Mouse (Mus musculus) midbrain, embryonic 13.5 days (tissue): Measurements from ENCODE around the gene 9230102O04Rik. TPM values are rescaled to one million over a fixed set of nuclear protein-coding genes. Genes with fewer than 3 reads are reported as not detected.

Experiments used
- ATAC-seq: fragments of 200-750 bp; cut with Nextera tagmentation; 2 replicates; pipeline ENCODE4 v1.8.0; 2017; ENCODE audit warnings: mild to moderate bottlenecking, moderate TSS enrichment, moderate library complexity
- H3K27ac ChIP-seq: fragments of 300-500 bp; sonication (generic); 2 replicates; pipeline ENCODE4 v1.5.1; 2015; ENCODE audit warnings: inconsistent platforms, mild to moderate bottlenecking, moderate library complexity
- H3K27me3 ChIP-seq: fragments of 300-500 bp; sonication (generic); 2 replicates; pipeline ENCODE4 v1.6.1; 2015; ENCODE audit warnings: mild to moderate bottlenecking, inconsistent platforms
- H3K36me3 ChIP-seq: fragments of 300-500 bp; sonication (generic); 2 replicates; pipeline ENCODE4 v1.6.1; 2015; ENCODE audit warnings: mild to moderate bottlenecking, inconsistent platforms
- H3K4me1 ChIP-seq: fragments of 300-500 bp; sonication (generic); replicated peaks from 2 replicates; pipeline ENCODE4 v1.6.1; 2015; ENCODE audit warnings: inconsistent platforms
- H3K4me2 ChIP-seq: fragments of 300-500 bp; sonication (generic); replicated peaks from 2 replicates; pipeline ENCODE4 v1.6.1; 2015; ENCODE audit warnings: moderate library complexity, mild to moderate bottlenecking, inconsistent platforms
- H3K4me3 ChIP-seq: fragments of 300-500 bp; sonication (generic); replicated peaks from 2 replicates; pipeline ENCODE4 v1.5.1; 2015; ENCODE audit warnings: mild to moderate bottlenecking, inconsistent platforms
- H3K9ac ChIP-seq: fragments of 300-500 bp; sonication (generic); replicated peaks from 2 replicates; pipeline ENCODE4 v1.6.1; 2015; ENCODE audit warnings: mild to moderate bottlenecking, inconsistent platforms
- H3K9me3 ChIP-seq: fragments of 300-500 bp; sonication (generic); 2 replicates; pipeline ENCODE4 v1.6.1; 2016; ENCODE audit warnings: mild to moderate bottlenecking, inconsistent platforms
- WGBS: fragments of 180-500 bp; shearing (Covaris S2); methylation state at CpG from one replicate; pipeline ENCODE4 v1.1.7; 2015; 5-methylcytosine and 5-hydroxymethylcytosine counted together
- polyA plus RNA-seq: library from polyadenylated mRNA; unstranded; fragments of >200 nt; fragmentation: Nextera tagmentation; extraction: Ambion mirVana; gene quantifications from 2 replicates; pipeline ENCODE4 v1.2.1, GENCODE M21; 2015

The 9230102O04Rik gene
- 3.5 and 5.3 TPM in 2 replicates for polyA plus RNA-seq

DNA sequence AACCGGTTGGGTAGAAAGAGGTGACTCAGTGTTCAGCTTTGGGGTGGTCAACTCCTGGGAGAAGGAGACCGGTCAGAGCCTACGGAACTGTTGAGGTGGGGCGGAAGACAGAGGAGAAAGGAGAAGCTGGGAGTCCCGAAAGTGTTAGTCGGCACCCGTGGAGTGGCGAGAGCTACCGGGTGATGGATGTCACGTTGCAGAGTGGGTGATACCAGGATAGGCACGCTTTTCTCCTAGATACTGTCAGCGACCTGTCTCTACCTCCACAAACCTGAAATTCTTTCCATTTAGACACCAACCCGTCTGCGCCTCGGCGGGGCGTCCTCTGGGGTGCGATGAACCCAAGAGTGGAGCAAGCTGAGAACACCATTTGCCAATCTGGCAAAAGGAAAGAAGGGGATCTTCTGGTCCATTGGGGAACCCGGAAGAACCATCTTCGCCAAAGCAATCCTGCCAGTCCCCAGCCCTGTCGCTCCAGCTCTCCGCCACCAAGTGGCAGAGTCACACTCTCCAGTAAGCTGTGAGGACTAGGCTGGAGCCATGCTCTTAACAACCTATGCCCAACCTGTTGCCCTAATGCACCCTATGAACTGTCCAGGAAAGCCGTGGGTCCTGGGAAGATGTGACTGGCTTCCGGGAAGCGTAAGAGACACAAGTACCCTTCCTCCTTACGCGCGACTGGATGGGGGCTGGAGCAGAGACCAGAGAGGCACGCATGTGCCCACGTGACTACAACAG is at the start of gene 9230102O04Rik:
TSS of gene 9230102O04Rik (minus strand) at position 628 of the 738 bp plus-strand sequence.
- peaks cover 8% of the 10 kb centered on the region; the same call in 1 of the 2 replicates for H3K4me1 ChIP-seq
- peak within 1 kb of the TSS; percentile 1; the same call in 1 of the 2 replicates for H3K9ac ChIP-seq
- peaks cover 96% of the 10 kb centered on the region for H3K27me3 ChIP-seq
- under 1% methylated on average over 30 of the region's 30 CpGs for WGBS
- peak; percentile 75 for ATAC-seq
- H3K27ac ChIP-seq, result no peak within 1 kb of the TSS
- H3K36me3 ChIP-seq, result no peaks in the 10 kb centered on the region
- no peaks in the 10 kb centered on the region for H3K9me3 ChIP-seq
- peak within 1 kb of the TSS; percentile 45 for H3K4me2 ChIP-seq
- peak within 1 kb of the TSS; percentile 48 for H3K4me3 ChIP-seq

DNA sequence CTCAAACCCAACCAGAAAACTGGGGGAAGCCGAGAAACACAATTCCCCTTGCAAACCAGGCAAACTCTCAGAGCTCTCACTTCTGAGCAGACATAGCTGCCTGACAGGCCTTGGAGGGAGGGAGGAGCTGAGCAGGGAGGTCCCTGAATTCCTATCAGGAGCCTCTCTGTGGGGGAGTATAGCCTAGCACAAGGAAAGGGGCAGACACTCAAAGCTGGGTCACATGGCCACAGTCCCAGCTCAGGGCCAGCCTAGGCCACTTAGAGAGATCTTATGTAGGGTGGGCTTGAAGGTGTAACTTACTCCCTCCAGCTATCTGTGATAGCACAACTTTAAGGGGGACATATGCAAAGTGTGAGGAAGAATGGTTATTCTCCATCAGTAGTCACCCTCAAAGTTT is 46.6 kb upstream of the 9230102O04Rik start:
- WGBS, result 0% methylated on average over 1 of the region's 1 CpGs
- Histone ChIP-seq H3K9me3 (no peaks in the 10 kb centered on the region), H3K27ac (no peak overlapping the region), H3K4me1 (no peaks in the 10 kb centered on the region), H3K4me2 (no peak overlapping the region), H3K4me3 (no peak overlapping the region), H3K9ac (no peak overlapping the region), H3K27me3 (no peaks in the 10 kb centered on the region), H3K36me3 (peaks cover 11% of the 10 kb centered on the region; the same call in 1 of the 2 replicates)
- ATAC-seq, result peak; percentile 62

DNA sequence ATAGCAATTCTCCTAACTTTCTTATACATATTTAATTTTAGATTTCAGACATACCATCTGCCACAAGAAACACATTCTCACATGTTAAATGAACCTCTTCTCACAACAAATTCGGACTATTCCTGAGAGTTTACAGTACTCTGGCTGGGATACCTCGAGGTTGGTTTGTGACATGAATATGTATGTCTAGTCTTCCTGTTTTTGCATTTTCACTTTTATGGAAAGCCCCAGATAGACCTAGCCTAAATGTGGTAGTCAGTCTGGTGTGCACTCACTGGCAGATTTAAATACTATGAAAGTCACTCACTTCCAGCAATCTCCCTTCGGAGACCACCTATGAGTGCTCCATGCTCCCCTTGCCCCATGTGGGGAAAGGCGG is 37.6 kb upstream of the 9230102O04Rik start:
- no peak for ATAC-seq
- H3K27ac ChIP-seq, result no peak overlapping the region

DNA sequence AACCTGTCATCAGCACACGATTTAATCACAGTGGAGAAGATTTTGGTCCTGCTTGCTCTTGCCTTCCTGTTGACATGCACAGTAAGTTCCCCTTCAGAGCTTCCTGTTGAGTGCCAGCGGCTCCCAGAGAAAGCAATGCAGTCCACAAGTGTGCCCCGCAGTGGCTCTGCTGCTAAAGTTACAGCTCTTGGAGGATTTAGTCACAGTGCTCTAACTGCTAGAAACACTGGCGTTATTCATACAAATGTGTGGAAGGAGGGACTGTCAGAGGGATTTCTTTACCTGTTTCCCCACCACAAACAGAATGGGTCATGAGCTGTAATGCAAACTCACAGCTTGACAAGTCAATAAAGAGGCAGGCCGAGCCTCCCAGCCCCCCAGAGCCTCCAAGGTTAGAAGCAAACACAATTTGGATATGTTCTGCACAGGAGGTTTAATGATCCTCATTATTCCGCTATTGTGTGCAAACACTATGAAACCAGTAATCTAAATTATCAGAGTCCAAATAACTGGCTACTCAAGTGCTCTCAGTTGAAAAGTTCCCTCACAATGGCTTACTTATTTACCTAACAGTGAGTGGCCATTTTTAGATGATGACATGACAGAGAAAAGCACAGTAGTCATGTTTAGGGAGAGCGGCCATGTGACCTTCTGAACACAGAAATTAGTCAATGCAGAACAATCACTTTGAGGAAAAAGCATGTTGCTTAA is 37.0 kb upstream of the 9230102O04Rik start:
- H3K9me3 ChIP-seq, result no peaks in the 10 kb centered on the region
- no peak overlapping the region for H3K4me3 ChIP-seq
- no peak overlapping the region for H3K4me2 ChIP-seq
- no peak for ATAC-seq
- H3K27ac ChIP-seq, result no peak overlapping the region
- no peaks in the 10 kb centered on the region for H3K27me3 ChIP-seq
- peaks cover 14% of the 10 kb centered on the region; the same call in 1 of the 2 replicates for H3K36me3 ChIP-seq
- peaks cover 6% of the 10 kb centered on the region for H3K4me1 ChIP-seq
- H3K9ac ChIP-seq, result no peak overlapping the region
- 37% methylated on average over 7 of the region's 7 CpGs for WGBS

More for the DNA sequence above, 37.6 kb upstream of the 9230102O04Rik start:
- Histone ChIP-seq H3K4me1 (peaks cover 6% of the 10 kb centered on the region), H3K27me3 (no peaks in the 10 kb centered on the region), H3K36me3 (peaks cover 16% of the 10 kb centered on the region; the same call in 1 of the 2 replicates), H3K9me3 (no peaks in the 10 kb centered on the region), H3K4me2 (no peak overlapping the region), H3K4me3 (no peak overlapping the region), H3K9ac (no peak overlapping the region)
- 75% methylated on average over 4 of the region's 4 CpGs for WGBS

DNA sequence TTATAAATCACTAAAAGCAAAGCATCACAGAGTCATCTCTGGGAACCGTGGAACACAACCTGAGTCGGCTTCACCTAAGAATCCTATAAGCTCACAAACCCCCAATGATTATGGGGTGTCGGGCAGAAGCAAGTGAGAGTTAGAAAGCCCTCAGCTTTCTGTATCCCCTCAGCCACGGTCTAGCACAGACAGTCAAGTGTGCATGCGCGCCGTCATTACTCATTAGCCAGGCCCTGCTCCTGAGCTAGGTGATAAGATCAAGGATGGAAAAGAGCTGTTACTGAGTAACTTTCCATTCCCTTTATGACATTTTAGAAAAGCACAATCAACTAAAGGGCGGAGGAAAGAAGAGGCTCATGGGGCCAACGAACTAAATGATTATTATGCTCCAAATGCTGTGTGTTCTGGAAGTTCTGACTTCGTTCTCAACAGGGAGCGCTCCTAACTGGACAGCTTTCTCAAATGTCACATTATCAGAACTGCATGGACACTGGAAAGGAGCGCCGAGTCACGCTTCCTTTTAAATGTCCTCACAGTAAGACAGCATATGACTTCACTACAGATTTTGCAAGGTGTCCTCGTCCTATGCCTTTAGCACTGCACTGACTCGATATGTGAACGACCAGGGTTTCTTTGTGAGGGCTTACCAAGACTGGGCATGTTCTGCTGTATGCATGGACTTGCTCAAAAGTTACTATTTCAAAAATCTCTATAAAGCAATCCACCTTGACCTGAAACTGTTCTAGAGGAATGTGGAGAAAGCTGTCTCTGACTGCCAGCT is 29.5 kb upstream of the 9230102O04Rik start:
- Histone ChIP-seq H3K9me3 (no peaks in the 10 kb centered on the region), H3K4me1 (no peaks in the 10 kb centered on the region), H3K27me3 (no peaks in the 10 kb centered on the region), H3K4me2 (no peak overlapping the region), H3K9ac (no peak overlapping the region), H3K36me3 (peaks cover 37% of the 10 kb centered on the region), H3K27ac (no peak overlapping the region), H3K4me3 (no peak overlapping the region)
- 94% methylated on average over 17 of the region's 17 CpGs for WGBS
- no peak for ATAC-seq

DNA sequence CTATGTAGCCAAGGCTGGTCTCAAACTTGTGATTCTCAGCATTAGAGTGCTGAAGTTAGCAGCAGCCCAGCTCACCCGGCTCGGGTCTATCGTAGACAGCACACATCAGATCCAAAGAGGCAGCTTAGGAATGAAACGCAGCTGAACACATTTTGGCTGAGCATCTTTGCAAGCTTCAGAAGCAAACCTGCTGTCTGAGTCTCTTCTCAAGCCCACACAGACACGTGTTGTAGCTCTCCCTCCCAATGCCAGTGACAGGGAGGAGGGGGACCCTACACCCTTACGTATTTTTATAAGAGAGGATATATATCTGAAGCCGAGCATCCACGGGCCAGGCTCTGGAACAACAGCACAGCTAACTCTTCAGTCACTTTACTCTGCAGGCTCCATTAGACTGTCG is 28.3 kb upstream of the 9230102O04Rik start:
- ATAC-seq, result no peak
- H3K36me3 ChIP-seq, result peaks cover 31% of the 10 kb centered on the region
- 90% methylated on average over 9 of the region's 9 CpGs for WGBS
- H3K4me2 ChIP-seq, result no peak overlapping the region
- no peak overlapping the region for H3K27ac ChIP-seq
- H3K4me1 ChIP-seq, result no peaks in the 10 kb centered on the region
- no peak overlapping the region for H3K4me3 ChIP-seq
- H3K9ac ChIP-seq, result no peak overlapping the region
- no peaks in the 10 kb centered on the region for H3K9me3 ChIP-seq
- H3K27me3 ChIP-seq, result no peaks in the 10 kb centered on the region

DNA sequence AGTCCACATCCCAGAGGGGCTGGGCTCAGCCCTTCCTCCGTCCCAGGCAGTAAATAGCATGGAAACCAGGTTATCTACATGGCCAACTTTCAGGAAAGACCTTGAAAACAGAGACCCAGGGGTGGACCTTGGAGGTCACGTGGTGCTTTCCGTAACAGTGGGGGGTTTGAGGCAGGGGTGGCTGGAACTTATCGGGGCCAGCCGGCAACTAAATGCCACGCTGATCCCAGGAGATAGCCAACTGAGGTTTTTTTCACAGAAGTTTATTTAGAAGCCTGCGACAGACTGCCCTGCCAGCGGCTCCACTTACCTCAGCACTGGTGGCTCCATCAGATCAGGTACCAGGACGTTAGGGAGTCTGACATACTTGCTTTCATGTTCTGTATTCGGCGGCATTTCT is 16.7 kb upstream of the 9230102O04Rik start:
- WGBS, result 10% methylated on average over 11 of the region's 11 CpGs
- H3K27me3 ChIP-seq, result 0 out of 2 replicates have a peak, but pooled peaks cover 5% of the 10 kb centered on the region
- H3K4me3 ChIP-seq, result no peak overlapping the region
- no peaks in the 10 kb centered on the region for H3K36me3 ChIP-seq
- ATAC-seq, result no peak
- H3K4me1 ChIP-seq, result no peaks in the 10 kb centered on the region; the same call in 1 of the 2 replicates
- H3K9me3 ChIP-seq, result no peaks in the 10 kb centered on the region
- peak overlapping the region; percentile 16; the same call in 1 of the 2 replicates for H3K4me2 ChIP-seq
- no peak overlapping the region for H3K27ac ChIP-seq
- no peak overlapping the region for H3K9ac ChIP-seq

DNA sequence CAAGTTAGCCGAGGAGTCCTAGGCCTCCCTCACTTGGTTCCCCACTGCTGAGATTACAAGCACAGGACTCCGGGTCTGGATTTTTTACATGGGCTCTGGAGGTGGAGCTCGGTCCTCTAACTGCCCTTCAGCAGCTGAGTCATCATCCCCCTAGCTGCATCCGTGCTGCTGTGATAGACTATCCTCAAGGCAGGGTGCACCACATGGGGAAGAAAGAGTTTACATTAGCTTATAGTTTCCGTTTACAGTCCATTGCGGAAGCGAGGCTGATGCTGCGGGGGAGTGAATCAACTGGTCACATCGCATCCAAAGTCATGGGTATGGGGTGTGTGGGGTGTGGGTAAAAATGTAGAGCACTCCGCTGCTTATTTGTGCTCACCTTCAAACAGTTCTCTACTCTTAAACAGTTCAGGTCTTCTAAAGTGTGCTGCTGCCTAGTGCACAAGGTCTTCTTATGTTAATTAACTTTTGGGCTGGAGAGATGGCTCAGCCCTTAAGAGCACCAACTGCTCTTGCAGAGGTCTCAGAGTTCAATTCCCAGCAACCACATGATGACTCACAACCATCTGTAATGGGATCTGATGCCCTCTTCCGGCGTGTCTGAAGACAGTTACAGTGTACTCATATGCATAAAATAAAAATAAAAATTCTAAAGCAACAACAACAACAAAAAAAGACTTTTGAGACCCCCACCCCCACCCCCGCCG is 14.7 kb upstream of the 9230102O04Rik start:
- H3K36me3 ChIP-seq, result no peaks in the 10 kb centered on the region
- 0 out of 2 replicates have a peak, but pooled peaks have one; percentile 20 for ATAC-seq
- H3K4me3 ChIP-seq, result no peak overlapping the region
- H3K9ac ChIP-seq, result no peak overlapping the region
- H3K4me1 ChIP-seq, result no peaks in the 10 kb centered on the region; the same call in 1 of the 2 replicates
- no peak overlapping the region for H3K4me2 ChIP-seq
- no peaks in the 10 kb centered on the region for H3K9me3 ChIP-seq
- peaks cover 15% of the 10 kb centered on the region for H3K27me3 ChIP-seq
- 81% methylated on average over 14 of the region's 14 CpGs for WGBS
- no peak overlapping the region for H3K27ac ChIP-seq

DNA sequence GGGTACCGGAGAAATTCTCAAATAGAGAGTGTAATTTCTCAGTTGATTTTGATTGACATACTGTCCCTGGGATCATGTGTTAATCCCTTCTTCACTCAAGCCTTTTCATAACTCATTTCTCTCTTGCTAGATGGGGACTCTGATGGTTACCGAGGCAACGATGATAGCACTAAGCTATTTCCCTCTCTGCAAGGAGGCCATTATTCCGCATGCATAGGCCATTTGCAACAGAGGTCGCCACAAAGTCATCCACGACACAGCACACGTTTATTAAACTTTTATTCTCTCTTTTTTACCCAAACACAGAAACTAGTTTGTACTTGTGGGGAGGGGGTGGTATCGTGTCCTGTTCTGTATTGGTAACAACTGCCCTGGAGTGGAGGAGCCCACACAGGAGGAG is 8.5 kb upstream of the 9230102O04Rik start:
- no peak overlapping the region for H3K4me3 ChIP-seq
- ATAC-seq, result peak; percentile 59
- no peak overlapping the region for H3K9ac ChIP-seq
- 2% methylated on average over 8 of the region's 8 CpGs for WGBS
- no peaks in the 10 kb centered on the region for H3K36me3 ChIP-seq
- H3K9me3 ChIP-seq, result no peaks in the 10 kb centered on the region
- peaks cover 38% of the 10 kb centered on the region for H3K4me1 ChIP-seq
- peak overlapping the region; percentile 52; the same call in 1 of the 2 replicates for H3K27ac ChIP-seq
- peaks cover 74% of the 10 kb centered on the region for H3K27me3 ChIP-seq
- H3K4me2 ChIP-seq, result no peak overlapping the region

DNA sequence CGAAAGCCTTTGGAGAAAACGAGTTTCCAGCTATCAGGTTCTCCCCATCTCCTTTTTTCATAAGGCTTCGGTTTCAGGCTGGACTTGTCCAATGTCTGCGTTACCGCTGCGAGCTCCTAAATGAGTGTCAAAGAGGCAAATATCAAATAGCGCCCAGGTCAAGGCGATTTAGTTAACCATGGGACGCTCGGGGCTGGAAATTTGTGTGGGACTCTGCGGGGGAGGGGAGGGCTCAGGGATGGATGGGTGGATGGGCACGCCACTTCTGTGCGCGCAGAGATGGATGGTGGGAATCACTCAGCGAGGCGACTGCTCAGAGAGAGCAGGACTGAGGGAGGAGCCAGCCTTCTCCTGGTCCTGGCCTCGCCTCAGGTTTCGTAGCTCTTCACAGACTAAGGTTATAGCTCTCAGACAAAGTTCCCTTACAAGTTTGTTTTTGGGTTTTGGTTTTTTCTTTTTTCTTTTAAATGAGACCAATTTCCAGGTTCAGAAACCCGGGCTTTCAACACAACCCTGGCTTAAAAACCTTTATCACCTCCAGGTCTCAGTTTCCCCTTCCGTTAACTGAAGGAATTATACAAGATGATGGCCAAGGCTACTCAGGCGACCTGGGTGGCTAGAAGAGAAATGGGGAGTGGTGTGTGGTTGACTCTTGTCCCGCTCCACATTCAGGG is 6.9 kb upstream of the 9230102O04Rik start:
- peak overlapping the region; percentile 69 for H3K27ac ChIP-seq
- H3K36me3 ChIP-seq, result no peaks in the 10 kb centered on the region
- H3K4me3 ChIP-seq, result peak overlapping the region; percentile 22
- H3K9ac ChIP-seq, result no peak overlapping the region
- peaks cover 38% of the 10 kb centered on the region for H3K4me1 ChIP-seq
- H3K4me2 ChIP-seq, result peak overlapping the region; percentile 38
- 0 out of 2 replicates have a peak, but pooled peaks have one; percentile 15 for ATAC-seq
- H3K27me3 ChIP-seq, result peaks cover 82% of the 10 kb centered on the region
- 0% methylated on average over 22 of the region's 22 CpGs for WGBS
- no peaks in the 10 kb centered on the region for H3K9me3 ChIP-seq
